Mouse (Mus musculus) thymus, postnatal 10 days (tissue): Measurements from ENCODE around the gene Smg1.

ENCODE experiments used
- DNase-seq, 2 experiments: peaks; one replicate each; pipeline ENCODE4 v3.0.0; 2021; ENCODE audit warnings: low spot score in 2 of 2

The Smg1 gene

DNA sequence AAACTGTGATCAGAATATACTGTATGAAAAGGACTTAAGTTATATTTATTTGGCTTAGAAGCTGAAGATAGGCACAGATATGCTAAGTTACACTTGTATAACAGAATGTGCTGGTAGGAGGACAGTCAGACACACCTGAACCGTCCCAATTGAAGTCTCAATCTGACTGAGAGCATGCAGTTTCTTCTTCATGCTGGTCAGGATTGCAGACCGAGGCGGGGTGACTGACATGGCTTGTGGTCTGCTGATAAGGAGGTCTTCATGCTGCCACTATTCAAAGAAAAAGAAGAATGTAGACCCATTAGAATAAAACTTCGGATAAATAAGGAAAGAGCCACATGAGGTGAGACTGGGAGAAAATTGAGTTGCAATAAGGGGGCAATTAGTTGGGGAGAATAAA lies 100.3 kb downstream of the Smg1 start:
- no peak for DNase-seq

DNA sequence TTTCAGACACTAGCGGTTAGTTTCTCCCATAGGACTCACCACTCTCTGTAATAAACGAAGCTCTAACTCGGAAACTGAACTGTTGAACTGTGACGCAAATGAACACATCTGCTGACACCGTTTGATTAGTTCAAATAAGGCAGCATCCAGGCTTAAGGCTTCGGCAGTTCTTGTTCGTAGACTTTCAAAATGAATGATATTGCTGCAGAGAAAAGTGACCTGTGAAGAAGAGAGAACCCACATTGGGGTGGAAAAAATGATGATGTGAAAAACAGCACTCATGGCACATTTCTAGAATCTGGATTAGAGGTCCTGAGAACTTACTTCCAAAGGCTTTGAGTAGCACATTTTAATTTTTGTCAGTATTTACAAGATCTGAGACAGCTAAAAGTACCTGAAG lies 102.2 kb downstream of the Smg1 start:
- no peak for DNase-seq

DNA sequence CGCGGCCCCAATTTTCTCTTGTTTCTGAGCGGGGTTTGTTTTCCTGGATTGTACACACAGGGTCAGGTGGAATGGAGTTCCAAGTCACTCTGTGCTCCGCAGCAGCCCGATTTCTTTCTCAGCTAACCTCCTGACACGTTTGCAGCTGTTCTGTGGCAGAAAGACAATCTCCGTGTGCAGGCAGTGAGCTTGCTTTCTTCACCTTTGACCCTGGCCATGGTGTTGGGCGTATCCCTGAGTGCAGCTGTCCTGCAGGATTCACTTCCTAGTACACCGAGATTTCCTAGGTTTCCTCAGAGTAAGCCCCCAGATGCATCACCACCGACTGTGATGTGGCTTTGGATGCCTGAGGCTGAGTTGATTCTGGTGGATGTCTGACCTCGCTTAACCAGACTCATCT lies 108.3 kb downstream of the Smg1 start:
- DNase-seq = no peak

DNA sequence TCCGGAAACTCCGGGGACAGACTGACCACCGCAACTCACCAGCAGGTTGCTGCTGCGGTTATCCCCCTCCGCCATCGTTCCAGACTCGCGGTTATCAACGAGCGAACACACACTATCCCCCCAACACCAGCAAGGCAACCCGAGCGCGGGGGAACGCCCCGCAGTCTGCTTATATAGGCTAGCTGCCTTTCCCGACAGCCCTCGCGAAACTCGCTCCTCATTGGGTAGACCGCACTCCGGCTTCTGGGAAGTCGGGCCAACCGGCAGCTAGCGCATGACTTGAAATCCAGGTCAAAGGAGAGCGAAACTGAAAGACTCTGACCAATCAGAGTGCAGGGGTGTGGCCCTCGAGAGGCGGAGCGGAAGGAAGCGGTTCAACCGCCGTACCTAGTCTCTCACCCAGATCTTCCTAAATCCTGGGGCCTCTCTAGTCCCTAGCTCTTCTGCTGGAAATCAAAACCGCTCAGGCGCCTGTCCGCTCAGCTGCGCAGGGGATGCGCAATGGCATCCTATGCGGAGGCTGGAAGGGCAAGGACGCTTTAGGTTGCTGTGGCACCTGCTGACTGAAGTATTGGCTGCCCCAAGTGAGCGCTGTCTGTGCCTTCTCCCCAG lies 113.9 kb downstream of the Smg1 start, which contains the start of gene Arl6ip1:
Gene Arl6ip1 (minus strand): TSS at position 233 of the 612 bp plus-strand sequence.
- DNase-seq = peak; percentile 97 to 99

DNA sequence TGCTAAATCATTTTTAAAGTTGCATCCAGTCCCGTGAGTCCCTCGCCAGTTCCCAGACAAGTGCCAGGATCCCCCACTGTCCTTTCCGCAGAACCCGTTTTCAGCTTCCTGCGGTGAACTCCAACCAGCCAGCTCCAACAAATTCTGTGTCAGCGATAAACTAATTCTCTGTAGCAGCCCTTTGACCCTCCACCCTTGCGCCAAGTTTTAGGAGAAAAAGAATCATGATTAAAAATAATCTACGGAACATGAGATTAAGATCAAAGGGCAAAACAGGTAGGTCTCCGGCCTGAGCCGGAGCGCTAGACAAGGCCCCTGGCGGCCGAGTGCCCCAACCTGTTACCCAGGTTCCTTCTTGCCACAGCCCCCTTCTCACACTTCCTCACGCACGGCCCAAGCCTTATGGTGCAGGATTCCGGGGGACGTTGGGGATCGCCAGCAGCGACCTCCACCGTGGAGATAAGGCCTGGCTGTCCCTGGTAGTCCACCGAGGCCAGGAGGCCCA lies 114.5 kb downstream of the Smg1 start:
- DNase-seq = no peak

DNA sequence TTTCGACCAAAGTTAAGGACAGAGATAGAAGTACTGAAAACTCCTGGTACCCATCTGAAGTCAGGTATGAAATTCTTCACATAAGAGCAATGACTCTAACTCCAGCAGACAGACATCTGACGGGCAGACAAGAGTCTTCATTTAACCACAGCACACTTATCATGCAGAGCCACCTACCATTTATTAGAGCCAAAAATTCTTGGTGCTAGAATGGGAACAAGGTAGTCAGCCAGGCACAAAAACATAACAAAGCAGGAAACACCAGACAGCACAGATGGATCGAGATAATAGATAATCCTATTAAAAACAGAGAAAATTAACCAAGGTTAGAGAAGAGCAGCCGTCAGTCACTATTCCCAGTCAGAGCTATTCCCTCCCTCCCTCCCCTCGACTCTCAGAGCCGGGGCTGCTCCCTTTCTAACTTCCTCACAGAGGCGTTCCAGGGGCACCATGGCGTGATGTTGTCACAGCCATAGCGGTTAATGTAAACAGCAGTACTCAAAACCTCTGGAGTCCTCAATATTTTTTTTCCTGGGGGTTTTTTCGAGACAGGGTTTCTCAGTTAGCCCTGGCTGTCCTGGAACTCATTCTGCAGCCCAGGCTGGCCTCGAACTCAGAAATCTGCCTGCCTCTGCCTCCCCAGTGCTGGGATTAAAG lies 117.1 kb downstream of the Smg1 start:
- no peak for DNase-seq

DNA sequence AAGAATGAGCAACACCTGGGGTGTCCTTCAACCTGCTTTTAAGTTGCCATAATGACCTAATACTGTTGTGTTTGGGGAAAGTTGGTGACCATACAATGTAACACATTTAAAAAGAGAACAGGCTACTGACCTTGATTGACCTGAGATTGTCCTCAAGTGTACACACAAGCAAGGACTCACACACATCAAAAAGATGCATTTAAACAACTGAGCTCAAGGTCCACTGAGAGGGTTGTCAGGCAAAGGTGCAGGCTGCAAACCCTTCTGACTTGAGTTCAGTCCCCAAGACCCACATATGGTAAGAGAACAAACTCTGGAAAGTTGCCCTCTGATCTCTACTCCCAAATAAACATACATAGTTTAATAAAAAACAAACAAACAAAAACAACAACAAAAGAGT lies 117.7 kb downstream of the Smg1 start:
- DNase-seq = no peak

DNA sequence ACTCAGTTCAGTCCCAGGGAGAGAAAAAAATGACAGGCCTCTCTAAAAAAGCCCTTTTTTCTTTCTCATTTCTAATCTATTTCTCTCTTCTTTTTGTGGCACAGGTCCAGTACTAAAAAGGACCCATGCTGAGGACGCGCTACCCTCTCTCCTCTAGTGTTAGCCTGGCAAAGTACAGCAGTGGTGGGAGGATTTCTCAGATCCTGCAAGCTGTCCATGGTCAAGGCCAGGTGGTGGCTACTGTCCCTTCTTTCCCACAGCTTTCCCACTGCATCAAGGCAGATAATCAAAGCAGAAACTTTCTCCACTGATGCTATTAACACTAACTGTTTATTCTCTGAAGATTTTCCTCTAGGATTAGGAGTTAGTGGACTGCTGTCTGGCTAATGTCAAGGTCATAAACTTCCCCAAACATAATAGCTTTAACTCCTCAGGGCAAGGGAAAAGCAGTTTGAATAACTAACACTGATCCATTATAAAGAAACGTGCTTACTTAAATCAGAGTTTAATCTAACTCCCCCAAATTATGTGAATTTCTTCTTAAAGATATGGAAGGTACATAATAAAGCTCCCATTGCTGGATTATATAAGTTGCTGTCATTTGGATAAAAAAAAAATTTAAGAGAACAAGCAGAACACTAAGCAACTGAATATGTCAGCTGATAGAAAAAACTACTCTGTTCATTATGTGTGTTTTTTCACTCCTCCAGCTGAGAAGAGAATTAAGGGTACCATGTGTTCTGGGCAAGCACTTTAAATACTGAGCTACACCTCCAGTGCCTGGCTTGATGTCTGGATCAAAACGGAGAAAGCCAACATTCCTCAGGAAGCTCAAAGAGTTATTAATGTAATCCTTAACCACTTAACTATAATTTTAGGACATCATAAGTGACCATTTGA lies 119.7 kb downstream of the Smg1 start:
- no peak for DNase-seq

DNA sequence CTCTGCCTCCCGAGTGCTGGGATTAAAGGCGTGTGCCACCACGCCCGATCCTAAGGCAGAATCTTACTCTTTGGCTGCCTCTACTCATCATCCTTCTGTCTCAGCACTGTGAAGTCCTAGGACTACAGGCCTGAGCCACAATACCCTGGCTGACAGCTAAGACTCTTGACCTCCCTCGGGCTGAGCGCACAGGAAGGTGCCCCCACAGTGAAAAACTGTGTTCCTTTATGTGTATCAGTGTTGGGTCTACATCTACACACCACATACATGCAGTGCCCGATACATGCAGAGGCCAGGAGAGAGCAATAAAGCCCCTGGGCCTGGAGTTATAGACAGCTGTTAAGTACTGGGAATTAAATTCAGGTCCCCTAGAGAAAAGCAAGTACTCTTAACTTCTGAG lies 121.2 kb downstream of the Smg1 start:
- no peak for DNase-seq

DNA sequence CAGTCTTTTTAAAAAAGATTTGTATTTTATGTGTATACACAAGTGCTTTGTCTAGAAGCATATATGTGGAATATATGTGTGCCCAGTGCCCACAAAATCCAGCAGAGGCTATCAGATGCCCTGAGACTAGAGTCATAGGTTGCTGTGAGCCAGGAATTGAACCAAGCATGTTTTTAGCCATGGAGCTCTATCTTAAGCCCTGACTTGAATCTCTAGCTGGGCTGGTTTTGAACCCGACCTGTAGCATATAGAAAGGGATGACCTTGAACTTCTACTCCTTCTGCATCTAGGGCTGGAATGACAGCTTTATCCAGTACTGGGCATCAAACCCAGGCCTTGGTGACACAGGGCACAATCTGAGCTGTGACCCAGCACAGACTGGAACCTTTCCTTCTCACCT lies 122.8 kb downstream of the Smg1 start:
- no peak for DNase-seq

DNA sequence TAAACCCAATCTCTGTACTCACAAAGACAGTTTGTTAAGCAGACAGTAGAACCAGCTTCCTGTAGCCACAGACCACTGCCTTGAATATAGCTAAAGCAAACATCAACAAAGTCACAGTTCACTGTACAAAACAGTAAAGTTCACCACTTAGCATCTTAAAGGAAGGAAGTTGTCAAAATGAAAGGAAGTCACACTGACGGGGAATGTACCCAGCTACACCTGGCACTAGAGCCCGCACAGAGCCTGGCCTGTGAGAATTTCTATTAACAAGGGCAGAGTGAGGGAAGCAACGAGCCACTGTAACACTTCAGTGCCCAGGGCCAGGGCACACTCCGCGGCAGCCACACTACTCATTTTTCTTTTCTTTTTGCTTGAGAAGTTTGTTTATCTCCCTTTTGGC lies 123.5 kb downstream of the Smg1 start:
- peak in 1 of 2 experiments; percentile 28 for DNase-seq

DNA sequence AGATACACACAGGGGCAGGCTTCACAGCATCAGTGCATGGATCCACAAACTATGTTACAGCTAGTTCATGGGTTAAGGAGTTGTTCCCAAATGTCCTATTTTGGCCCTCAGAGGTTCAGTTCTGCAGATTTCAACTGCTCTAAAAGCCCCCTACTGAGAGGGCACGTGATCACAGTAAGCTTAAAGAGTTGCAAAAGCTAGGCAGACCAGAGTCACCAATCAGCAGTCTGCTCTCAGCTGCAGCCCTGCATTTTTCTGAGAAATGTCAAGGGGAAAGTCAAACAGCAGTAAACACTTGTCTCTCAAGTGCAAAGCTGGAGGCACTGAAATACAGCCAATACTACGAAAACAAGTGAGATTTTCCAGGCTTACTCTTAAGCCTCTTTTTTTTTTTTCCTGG lies 124.3 kb downstream of the Smg1 start:
- no peak for DNase-seq

DNA sequence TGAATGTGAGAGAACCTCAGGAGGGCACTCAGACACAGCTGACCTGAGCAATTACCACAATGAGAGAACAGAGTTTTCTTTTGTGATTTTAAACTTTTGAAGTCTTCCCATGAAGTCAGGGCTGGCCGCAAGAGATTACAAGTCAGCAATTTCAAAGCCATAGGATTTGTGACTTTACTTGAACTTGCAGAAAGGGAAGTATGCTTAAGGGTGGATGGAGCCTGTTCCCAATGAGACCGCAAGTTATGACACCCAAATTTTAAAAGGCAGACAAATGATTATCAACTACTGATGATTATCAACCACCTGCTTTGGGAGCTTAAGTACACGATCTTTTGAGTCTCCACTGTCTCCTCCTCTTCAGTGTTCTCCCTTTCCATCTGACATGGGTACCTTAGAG lies 125.0 kb downstream of the Smg1 start:
- no peak for DNase-seq

DNA sequence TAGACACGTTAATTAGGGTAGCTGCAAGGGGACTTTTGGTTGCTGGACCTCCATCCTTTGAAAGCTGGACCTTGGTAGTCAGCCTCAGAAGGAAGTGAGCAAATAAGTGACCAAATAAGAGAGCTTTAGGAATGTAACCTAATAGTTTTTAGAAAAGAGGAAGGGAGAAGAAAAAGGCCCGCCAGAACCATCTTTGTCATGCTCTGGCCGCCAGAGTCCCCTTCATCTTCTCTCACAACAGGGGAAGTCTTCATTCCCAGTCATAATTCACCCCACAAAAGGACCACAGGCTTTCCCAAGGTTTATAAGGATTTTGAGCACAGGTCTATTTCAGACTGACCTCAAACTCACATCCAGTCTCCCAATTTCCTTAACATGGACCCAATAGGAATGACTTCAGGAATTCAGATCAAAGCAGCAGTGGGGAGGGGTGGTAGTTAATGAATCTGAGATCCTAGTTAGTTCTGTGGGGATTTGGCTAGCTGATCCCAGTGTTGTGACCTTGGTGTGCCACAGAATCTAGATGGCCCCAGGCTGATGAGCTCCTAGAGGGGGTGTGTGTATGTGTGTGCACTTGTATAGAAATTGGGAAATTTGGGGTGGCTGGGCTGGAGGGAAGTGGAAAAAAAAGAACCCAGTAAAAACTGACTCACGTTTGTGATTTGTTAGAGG lies 125.8 kb downstream of the Smg1 start:
- DNase-seq = no peak

DNA sequence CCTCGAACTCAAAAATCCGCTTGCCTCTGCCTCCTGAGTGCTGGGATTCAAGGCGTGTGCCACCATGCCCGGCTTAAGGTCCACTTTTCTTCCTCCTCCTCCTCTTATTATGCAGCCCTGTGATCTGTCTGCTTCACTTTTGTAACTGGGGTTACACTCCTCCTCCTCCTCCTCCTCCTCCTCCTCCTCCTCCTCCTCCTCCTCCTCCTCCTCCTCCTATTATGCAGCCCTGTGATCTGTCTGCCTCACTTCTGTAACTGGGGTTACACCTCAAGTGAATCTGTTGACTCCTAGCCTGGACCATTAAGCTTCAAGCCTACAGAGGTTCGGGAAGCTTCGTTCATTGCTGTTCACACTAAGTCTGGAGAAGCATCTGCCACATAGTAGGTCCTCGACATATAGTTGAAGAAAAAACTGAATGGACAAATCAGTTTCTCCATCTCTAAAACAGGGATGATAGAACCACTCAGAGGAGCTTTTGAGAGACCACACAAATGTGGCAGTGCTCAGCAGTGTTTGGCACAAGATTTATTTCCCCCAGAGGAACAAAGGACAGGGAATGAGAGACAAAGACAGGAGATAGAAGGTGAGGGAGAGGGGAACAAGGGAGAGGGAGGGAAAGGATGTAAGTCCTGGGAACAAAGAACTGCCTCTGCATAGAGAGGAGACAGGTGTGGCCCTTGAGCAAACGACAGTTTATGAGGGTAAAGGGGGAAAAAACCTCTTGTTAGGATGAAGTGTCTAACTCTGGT lies 126.5 kb downstream of the Smg1 start:
- DNase-seq = no peak

DNA sequence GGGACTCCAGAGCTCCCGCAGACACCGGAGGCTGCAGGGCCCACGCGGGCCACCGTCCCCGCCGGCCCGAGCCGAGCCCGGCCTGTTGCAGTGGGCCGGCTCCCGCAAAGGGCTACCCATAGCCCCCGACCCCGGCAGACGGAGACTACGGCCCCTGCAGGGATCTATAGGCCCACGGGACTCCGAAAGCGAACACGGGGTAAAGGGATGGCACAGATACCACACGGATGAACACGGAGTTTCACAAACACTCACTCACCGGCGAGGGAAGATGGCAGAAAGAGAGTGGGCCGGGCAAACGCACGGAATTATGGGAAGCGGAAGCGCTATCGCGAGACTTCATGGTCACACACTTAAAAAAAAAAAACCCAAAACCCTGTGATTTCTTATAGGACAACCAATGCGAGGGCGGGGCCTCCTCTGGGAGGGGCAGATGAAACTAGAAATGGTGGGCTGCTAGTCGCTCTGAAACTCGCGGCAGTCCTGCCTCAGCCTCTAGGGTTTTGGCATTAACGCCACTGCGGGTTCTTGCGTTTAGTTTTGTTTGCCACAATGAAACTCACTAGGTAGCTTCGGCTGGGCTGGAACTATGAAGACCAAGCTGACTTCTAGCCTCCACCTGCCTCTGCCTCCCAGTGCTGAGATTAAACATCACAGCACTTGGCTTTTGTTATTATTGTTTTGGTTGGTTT lies 127.4 kb downstream of the Smg1 start, which contains the start of gene Rps15a:
Gene Rps15a (minus strand): TSS at position 312 of the 692 bp plus-strand sequence.
- DNase-seq = peak; percentile 90 to 93

DNA sequence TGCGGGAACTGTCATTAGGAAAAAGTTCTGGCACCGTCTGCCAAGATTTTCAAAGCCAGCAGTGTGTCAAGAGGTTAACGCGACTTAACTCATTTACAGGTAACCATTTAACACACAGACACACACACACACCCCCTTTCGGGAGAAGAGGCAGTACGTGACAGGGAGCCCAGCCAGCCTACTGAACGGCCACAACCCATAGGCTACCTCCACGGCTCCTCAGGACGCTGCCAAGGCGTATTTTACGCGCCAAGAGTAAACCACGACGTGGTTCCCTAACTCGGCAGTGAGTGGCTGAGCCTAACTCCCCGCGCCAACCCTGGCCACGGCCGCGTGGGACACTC lies 128.0 kb downstream of the Smg1 start:
- no peak for DNase-seq

DNA sequence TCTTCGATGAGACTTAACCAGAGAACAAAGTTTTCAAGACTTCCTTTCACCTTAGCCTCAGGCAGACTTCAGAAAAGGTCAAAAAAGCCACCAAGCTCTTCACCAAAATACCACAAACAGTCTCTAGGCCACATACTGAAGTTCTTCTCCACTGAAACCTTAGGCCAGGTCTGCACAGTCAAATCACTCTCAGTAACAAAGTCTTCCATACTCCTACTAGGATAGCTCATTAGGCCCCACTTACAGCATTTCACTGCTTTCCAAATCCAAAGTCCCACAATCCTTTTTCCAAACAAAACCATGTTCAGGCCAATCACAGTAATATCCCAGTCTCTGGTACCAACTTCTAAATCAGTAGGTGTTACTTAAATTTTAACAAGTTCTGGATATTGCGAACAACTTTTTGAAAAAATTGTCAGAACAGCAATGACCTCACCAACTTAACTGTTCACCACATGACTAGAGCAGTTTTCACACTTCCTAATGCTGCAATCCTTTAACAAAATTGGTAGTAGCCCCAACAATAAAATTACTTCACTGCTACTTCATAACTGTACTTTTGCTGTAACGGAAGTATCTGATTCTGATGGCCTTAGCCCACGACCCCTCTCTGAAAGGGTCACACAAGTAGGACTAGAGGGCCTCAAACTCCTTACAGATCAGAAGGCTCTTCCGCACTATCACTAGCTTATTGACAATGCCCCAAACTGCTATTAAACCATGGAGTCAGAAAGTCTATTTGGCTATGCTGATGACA lies 129.8 kb downstream of the Smg1 start:
- DNase-seq = no peak

DNA sequence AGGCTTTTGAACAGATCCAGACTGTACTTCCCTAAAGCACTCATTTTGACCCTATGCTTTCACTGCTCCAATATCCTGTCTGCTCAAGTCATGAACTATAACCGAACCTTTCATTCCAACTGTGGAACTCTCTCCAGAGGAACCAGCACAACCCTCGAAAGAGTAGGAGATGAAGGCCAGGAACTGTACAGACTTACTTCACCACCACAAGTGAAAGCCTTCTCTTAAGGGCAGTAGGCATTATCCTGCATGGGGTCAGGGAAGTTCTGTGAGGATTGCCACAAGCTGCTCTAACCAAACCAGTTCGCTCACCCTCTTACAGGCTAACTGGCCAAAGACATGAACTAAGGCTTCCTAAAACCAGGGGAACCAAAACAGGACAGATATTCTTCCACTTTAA lies 132.3 kb downstream of the Smg1 start:
- no peak for DNase-seq

DNA sequence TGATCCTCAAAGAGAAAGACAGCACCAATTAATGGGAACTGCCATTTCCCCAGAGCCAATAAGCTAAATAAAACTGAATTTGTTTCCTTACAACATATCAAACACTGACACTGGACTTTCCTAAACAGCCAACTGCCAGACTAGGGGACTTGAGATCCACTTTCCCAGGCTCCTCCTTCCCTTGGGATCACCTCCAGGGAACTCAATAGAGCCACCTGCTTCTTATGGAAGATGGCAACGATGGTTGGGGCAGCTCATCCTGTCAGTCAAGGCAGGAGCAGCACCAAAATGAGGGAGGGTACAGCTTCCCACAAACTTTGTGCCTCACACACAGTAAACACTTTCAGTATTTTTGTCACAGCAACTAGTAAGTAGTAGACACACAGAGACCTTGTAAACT lies 135.8 kb downstream of the Smg1 start:
- no peak for DNase-seq
